Mouse (Mus musculus) G1E (cell line): ENCODE results near the gene Prpf6.

Source experiments
- CTCF ChIP-seq: IDR thresholded peaks from 2 replicates; pipeline ENCODE4 v1.5.1; 2012; ENCODE audit warnings: low read depth, low read length, inconsistent platforms, mixed read lengths
- TAL1 ChIP-seq: conservative IDR thresholded peaks from 2 replicates; pipeline ENCODE4 v1.6.1; 2012; ENCODE audit warnings: low read depth, low read length, inconsistent platforms, mixed read lengths

GRCm38 (mm10) chr2:181683381-181683780 is 91.7 kb downstream of the Prpf6 start:
- TF ChIP-seq CTCF, result no peak
- TF ChIP-seq TAL1, result no peak
